Mouse (Mus musculus) MEL (cell line): Measurements from ENCODE around the gene Rab30. TPM values are rescaled to one million over a fixed set of nuclear protein-coding genes. Genes with fewer than 3 reads are reported as not detected.

Experiments
- DNase-seq: peaks from one replicate; pipeline ENCODE4 v3.0.0; 2011; ENCODE audit warnings: low read depth, low spot score
- H3K27ac ChIP-seq: 2 replicates; pipeline ENCODE4 v1.5.1; 2012; ENCODE audit warnings: low read depth, mild to moderate bottlenecking, control low read depth, low read length, moderate library complexity; ENCODE audit not compliant: control insufficient read depth
- H3K27me3 ChIP-seq, 2 experiments: fragments of 150-350 bp in 1 of 2; sonication (generic) in 1 of 2; 2 replicates each; pipeline ENCODE4 v1.6.1; 2012; ENCODE audit warnings: low read length in 2 of 2, mild to moderate bottlenecking in 2 of 2, improper control_type of control experiment in 1 of 2, moderate library complexity in 1 of 2; ENCODE audit not compliant: insufficient read depth in 2 of 2, control insufficient read depth in 1 of 2
- H3K36me3 ChIP-seq, 2 experiments: 2 replicates each; pipeline ENCODE4 v1.6.1; 2012 to 2014; ENCODE audit warnings: low read length in 2 of 2, improper control_type of control experiment in 1 of 2, inconsistent platforms in 1 of 2, mild to moderate bottlenecking in 1 of 2; ENCODE audit not compliant: insufficient read depth in 2 of 2, control insufficient read depth in 1 of 2
- H3K4me1 ChIP-seq, 2 experiments: fragments of 150-350 bp in 1 of 2; sonication (generic) in 1 of 2; 2 replicates each; pipeline ENCODE4 v1.6.1; 2012; ENCODE audit warnings: low read length in 2 of 2, improper control_type of control experiment in 1 of 2, mild to moderate bottlenecking in 1 of 2; ENCODE audit not compliant: insufficient read depth in 2 of 2, control insufficient read depth in 1 of 2
- H3K4me3 ChIP-seq, 2 experiments: fragments of 150-350 bp in 1 of 2; sonication (generic) in 1 of 2; 2 replicates each; pipeline ENCODE4 v1.5.1; 2012; ENCODE audit warnings: low read depth in 2 of 2, low read length in 2 of 2, mild to moderate bottlenecking in 2 of 2, moderate library complexity in 2 of 2, control low read depth in 1 of 2, improper control_type of control experiment in 1 of 2; ENCODE audit not compliant: control insufficient read depth in 1 of 2, insufficient read depth in 1 of 2
- H3K79me2 ChIP-seq: 2 replicates; pipeline ENCODE4 v1.6.1; 2012; ENCODE audit warnings: mild to moderate bottlenecking, low read length, moderate library complexity; ENCODE audit not compliant: control insufficient read depth, poor library complexity, insufficient read depth
- H3K9ac ChIP-seq: 2 replicates; pipeline ENCODE4 v1.6.1; 2012; ENCODE audit warnings: low read depth, mild to moderate bottlenecking, control low read depth, low read length, moderate library complexity; ENCODE audit not compliant: control insufficient read depth, poor library complexity, severe bottlenecking
- H3K9me3 ChIP-seq: fragments of 150-350 bp; sonication (generic); replicated peaks from 2 replicates; pipeline ENCODE4 v1.6.1; 2012; ENCODE audit warnings: mild to moderate bottlenecking, low read length, improper control_type of control experiment, moderate library complexity; ENCODE audit not compliant: insufficient read depth
- BHLHE40 ChIP-seq: IDR thresholded peaks from 2 replicates; pipeline ENCODE4 v1.6.1; 2012; ENCODE audit warnings: low read depth, mild to moderate bottlenecking, inconsistent platforms, low read length, improper control_type of control experiment, borderline replicate concordance
- CHD1 ChIP-seq: IDR thresholded peaks from 2 replicates; pipeline ENCODE4 v1.6.1; 2012; ENCODE audit warnings: low read depth, mild to moderate bottlenecking, inconsistent platforms, low read length, improper control_type of control experiment
- CHD2 ChIP-seq: IDR thresholded peaks from 2 replicates; pipeline ENCODE4 v1.6.1; 2011; ENCODE audit warnings: low read length, improper control_type of control experiment
- CTCF ChIP-seq, 3 experiments: IDR thresholded peaks in 2 of 3; conservative IDR thresholded peaks in 1 of 3; 2 replicates each; pipeline ENCODE4 v1.5.1; 2011 to 2012; ENCODE audit warnings: low read length in 3 of 3, low read depth in 2 of 3, mild to moderate bottlenecking in 2 of 3, improper control_type of control experiment in 1 of 3, inconsistent platforms in 1 of 3, mixed read lengths in 1 of 3, moderate library complexity in 1 of 3; ENCODE audit not compliant: control insufficient read depth in 1 of 3, insufficient read depth in 1 of 3, poor library complexity in 1 of 3, severe bottlenecking in 1 of 3
- E2F4 ChIP-seq: IDR thresholded peaks from 2 replicates; pipeline ENCODE4 v1.6.1; 2011; ENCODE audit warnings: low read depth, low read length, improper control_type of control experiment, borderline replicate concordance
- ELF1 ChIP-seq: IDR thresholded peaks from 2 replicates; pipeline ENCODE4 v1.6.1; 2014; ENCODE audit warnings: low read depth, mild to moderate bottlenecking, inconsistent platforms, low read length, improper control_type of control experiment, moderate library complexity
- EP300 ChIP-seq, 2 experiments: IDR thresholded peaks; 2 replicates each; pipeline ENCODE4 v1.6.1; 2011; ENCODE audit warnings: improper control_type of control experiment in 2 of 2, low read length in 2 of 2, low read depth in 1 of 2, mild to moderate bottlenecking in 1 of 2
- GABPA ChIP-seq: IDR thresholded peaks from 2 replicates; pipeline ENCODE4 v1.6.1; 2012; ENCODE audit warnings: low read depth, mild to moderate bottlenecking, inconsistent platforms, low read length, improper control_type of control experiment, moderate library complexity
- GATA1 ChIP-seq: IDR thresholded peaks from 2 replicates; pipeline ENCODE4 v1.6.1; 2011; ENCODE audit warnings: low read depth, low read length, improper control_type of control experiment
- HCFC1 ChIP-seq: IDR thresholded peaks from 2 replicates; pipeline ENCODE4 v1.6.1; 2012; ENCODE audit warnings: low read depth, mild to moderate bottlenecking, inconsistent platforms, low read length, improper control_type of control experiment, moderate library complexity
- JUND ChIP-seq: IDR thresholded peaks from 2 replicates; pipeline ENCODE4 v1.6.1; 2011; ENCODE audit warnings: low read depth, mild to moderate bottlenecking, improper control_type of control experiment, low read length
- KAT2A ChIP-seq: conservative IDR thresholded peaks from 2 replicates; pipeline ENCODE4 v1.6.1; 2012; ENCODE audit warnings: low read depth, low read length, improper control_type of control experiment, inconsistent platforms
- MEF2A ChIP-seq: IDR thresholded peaks from 2 replicates; pipeline ENCODE4 v1.6.1; 2014; ENCODE audit warnings: low read depth, mild to moderate bottlenecking, inconsistent platforms, low read length, improper control_type of control experiment; ENCODE audit not compliant: poor library complexity, insufficient replicate concordance, severe bottlenecking; ENCODE audit errors: extremely low read depth
- MXI1 ChIP-seq: IDR thresholded peaks from 2 replicates; pipeline ENCODE4 v1.6.1; 2011; ENCODE audit warnings: mild to moderate bottlenecking, low read depth, low read length, improper control_type of control experiment
- NELFE ChIP-seq: IDR thresholded peaks from 2 replicates; pipeline ENCODE4 v1.6.1; 2011; ENCODE audit warnings: low read depth, low read length, improper control_type of control experiment
- POLR2AphosphoS5 ChIP-seq: IDR thresholded peaks from 2 replicates; pipeline ENCODE4 v1.6.1; 2012; ENCODE audit warnings: low read depth, borderline replicate concordance, mild to moderate bottlenecking, inconsistent platforms, low read length, moderate library complexity, mixed read lengths
- RAD21 ChIP-seq: IDR thresholded peaks from 2 replicates; pipeline ENCODE4 v1.6.1; 2011; ENCODE audit warnings: mild to moderate bottlenecking, low read depth, low read length, improper control_type of control experiment
- SIN3A ChIP-seq: IDR thresholded peaks from 2 replicates; pipeline ENCODE4 v1.6.1; 2012; ENCODE audit warnings: low read length, improper control_type of control experiment, inconsistent platforms
- TAL1 ChIP-seq: IDR thresholded peaks from 2 replicates; pipeline ENCODE4 v1.6.1; 2012; ENCODE audit warnings: mild to moderate bottlenecking, inconsistent platforms, low read length, moderate library complexity, mixed read lengths
- TBP ChIP-seq: IDR thresholded peaks from 2 replicates; pipeline ENCODE4 v1.8.0; 2011; ENCODE audit warnings: low read depth, low read length, improper control_type of control experiment
- TCF12 ChIP-seq: IDR thresholded peaks from 2 replicates; pipeline ENCODE4 v1.6.1; 2014; ENCODE audit warnings: low read depth, mild to moderate bottlenecking, inconsistent platforms, low read length, improper control_type of control experiment, moderate library complexity
- UBTF ChIP-seq: IDR thresholded peaks from 2 replicates; pipeline ENCODE4 v1.6.1; 2012; ENCODE audit warnings: low read depth, mild to moderate bottlenecking, inconsistent platforms, low read length, improper control_type of control experiment, moderate library complexity, borderline replicate concordance; ENCODE audit not compliant: insufficient read depth
- USF1 ChIP-seq: IDR thresholded peaks from 2 replicates; pipeline ENCODE4 v1.6.1; 2014; ENCODE audit warnings: low read depth, mild to moderate bottlenecking, inconsistent platforms, low read length, improper control_type of control experiment, moderate library complexity
- ZKSCAN1 ChIP-seq: IDR thresholded peaks from 2 replicates; pipeline ENCODE4 v1.6.1; 2012; ENCODE audit warnings: low read depth, mild to moderate bottlenecking, inconsistent platforms, low read length, improper control_type of control experiment, moderate library complexity
- polyA plus RNA-seq, 2 experiments: library from polyadenylated mRNA; stranded (reverse) in 1 of 2; unstranded in 1 of 2; fragments of >175 nt in 1 of 2; fragments of >200 nt in 1 of 2; gene quantifications; 2 replicates each; pipeline versions ENCODE4 v1.2.1 to v1.2.4; 2012; ENCODE audit warnings: low replicate concordance in 2 of 2, low read depth in 1 of 2; ENCODE audit not compliant: insufficient read length in 2 of 2, insufficient read depth in 1 of 2, missing spikeins in 1 of 2
- total RNA-seq: library from RNA; depleted of rRNA; stranded (reverse); fragments of 300-350 nt; gene quantifications from 2 replicates; pipeline ENCODE4 v1.2.3, GENCODE M21; 2012

The Rab30 gene
- total and polyA plus RNA-seq, 3 experiments = 1.3 TPM; not detected in 1

- DNase-seq = no peak
- peaks cover 16 to 35% of the 10 kb centered on the region in 2 experiments for H3K4me1 ChIP-seq
- peak overlapping the region; percentile 56 for H3K9ac ChIP-seq
- H3K27ac ChIP-seq = peak overlapping the region; percentile 85
- H3K4me3 ChIP-seq = peak overlapping the region in 1 of 2 experiments; percentile 26; a peak in 2 of 4 replicates
- peaks cover 10 to 46% of the 10 kb centered on the region in 2 experiments; a peak in 3 of 4 replicates for H3K36me3 ChIP-seq
- H3K9me3 ChIP-seq = no peaks in the 10 kb centered on the region
- H3K79me2 ChIP-seq = peaks cover 8% of the 10 kb centered on the region; the same call in 1 of the 2 replicates
- no peaks in the 10 kb centered on the region for H3K27me3 ChIP-seq
- TF ChIP-seq EP300 (IDR thresholded peaks at IDR 0.05; ENCODE audit: low read depth in 1 of 2, low read length in 2 of 2) (no peak), KAT2A (no peak), BHLHE40 (no peak), ZKSCAN1 (no peak), TCF12 (no peak), MEF2A (no peak), RAD21 (no peak), JUND (no peak), CHD1 (no peak), CHD2 (no peak), HCFC1 (no peak), NELFE (no peak), POLR2AphosphoS5 (no peak), USF1 (no peak), MXI1 (no peak), ELF1 (no peak)
- TF ChIP-seq, all 39 proteins: peak for 0
Observed at GRCm38 (mm10) chr7:92884998-92885660, 143.7 kb downstream of the Rab30 start.

GRCm38 (mm10) chr7:92886801-92887200 lies 145.4 kb downstream of the Rab30 start:
- Histone ChIP-seq H3K36me3 (peaks cover 16 to 38% of the 10 kb centered on the region in 2 experiments), H3K27ac (no peak overlapping the region)

More at GRCm38 (mm10) chr7:92886801-92887200, 145.4 kb downstream of the Rab30 start:
- no peak for DNase-seq
- H3K4me3 ChIP-seq = no peak overlapping the region
- H3K9ac ChIP-seq = no peak overlapping the region
- no peaks in the 10 kb centered on the region for H3K9me3 ChIP-seq
- H3K27me3 ChIP-seq = no peaks in the 10 kb centered on the region
- H3K4me1 ChIP-seq = peaks cover 16 to 32% of the 10 kb centered on the region in 2 experiments
- H3K79me2 ChIP-seq = peaks cover 8% of the 10 kb centered on the region; the same call in 1 of the 2 replicates
- TF ChIP-seq TAL1 = no peak
- TF ChIP-seq CTCF (IDR thresholded peaks at IDR 0.05 in 2 of 3, conservative IDR thresholded peaks at IDR 0.05 in 1 of 3; ENCODE audit: control insufficient read depth in 1 of 3, insufficient read depth in 1 of 3, low read depth in 2 of 3, low read length in 3 of 3, poor library complexity in 1 of 3, severe bottlenecking in 1 of 3) = no peak
- TF ChIP-seq SIN3A = no peak
- no peak for TF ChIP-seq CHD2
- TF ChIP-seq TCF12 = peak; percentile 41; the same call in 1 of the 2 replicates
- TF ChIP-seq UBTF = no peak
- TF ChIP-seq RAD21 = no peak
- TF ChIP-seq GATA1 = peak; percentile 32; the same call in 1 of the 2 replicates
- no peak for TF ChIP-seq BHLHE40
- TF ChIP-seq EP300 (IDR thresholded peaks at IDR 0.05; ENCODE audit: low read depth in 1 of 2, low read length in 2 of 2) = peak in 1 of 2 experiments; percentile 37; a peak in 1 of 4 replicates
- no peak for TF ChIP-seq GABPA
- no peak for TF ChIP-seq E2F4
- TF ChIP-seq TBP = no peak
- TF ChIP-seq POLR2AphosphoS5 = no peak
- no peak for TF ChIP-seq CHD1
- TF ChIP-seq, all 39 proteins: peak for 3
